Mouse (Mus musculus) olfactory bulb, adult 2 months (tissue): ENCODE results near the gene Ikbip.

Experiments used
- CTCF ChIP-seq: fragments of 200-500 bp; IDR thresholded peaks from 2 replicates; pipeline ENCODE4 v1.5.1; 2012; ENCODE audit warnings: low read depth, mild to moderate bottlenecking, low read length, moderate library complexity; ENCODE audit not compliant: insufficient read depth
- POLR2A ChIP-seq: fragments of 200-500 bp; IDR thresholded peaks from 2 replicates; pipeline ENCODE4 v1.6.1; 2012; ENCODE audit warnings: mild to moderate bottlenecking, low read depth, low read length, moderate library complexity; ENCODE audit not compliant: insufficient read depth

DNA sequence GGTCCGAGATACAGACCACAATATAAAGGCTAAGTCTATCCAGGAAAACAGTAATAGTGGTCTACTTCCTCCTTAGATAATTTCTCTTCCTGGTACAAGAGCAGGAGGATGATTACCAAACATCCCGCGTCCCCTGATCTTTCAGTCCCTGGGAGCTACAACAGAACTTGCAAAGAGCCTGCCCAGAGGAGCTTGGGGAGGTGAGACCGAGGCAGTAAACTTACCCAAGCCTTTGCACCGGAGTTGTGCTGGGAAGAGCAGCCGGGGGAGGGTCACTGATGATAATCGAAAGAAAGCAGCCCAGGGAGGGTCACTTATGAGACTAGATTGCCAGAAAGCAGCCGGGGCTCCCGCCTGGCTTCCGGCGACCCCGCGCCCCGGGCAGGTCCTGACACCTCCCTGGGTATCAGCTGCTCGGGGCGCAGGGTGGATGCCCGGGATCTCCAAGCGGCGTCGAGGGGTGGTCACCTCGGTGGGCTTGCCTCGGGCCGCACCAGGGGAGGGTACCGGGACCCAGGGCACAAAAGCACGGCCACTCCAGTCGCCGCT lies 707 bp upstream of the Ikbip start:
- TF ChIP-seq CTCF, result no peak
- TF ChIP-seq POLR2A, result no peak
